Mouse (Mus musculus) gastrocnemius, adult 18-20 months (tissue): ENCODE measurements around the gene 4430402I18Rik. TPM values are rescaled to one million over a fixed set of nuclear protein-coding genes. Genes with fewer than 3 reads are reported as not detected.
"Not testable (repeated sequence)": the region's sequence is repeated elsewhere in the genome, so short reads cannot be mapped to it uniquely, and the experiment has no call there.

Experiments used
- DNase-seq: peaks from one replicate; pipeline ENCODE4 v3.0.0; 2021; ENCODE audit warnings: low spot score
- long read RNA-seq, 2 experiments: library from polyadenylated mRNA; stranded (forward); transcript quantifications; one replicate each; pipeline ENCODE4 v2.0.0; 2021
- total RNA-seq, 2 experiments: library from RNA; stranded (reverse); gene quantifications; 2 replicates each; pipeline ENCODE4 v1.2.3; 2021

Gene 4430402I18Rik
- 1 to 10 TPM; 1.1 to 2.9 TPM for total RNA-seq
- long read RNA-seq, experiment 1, partial matches to known transcripts, result 1 of 2 reads
- long read RNA-seq, experiment 1, other reads (novel, unspliced or antisense), result 1 of 2 reads
- long read RNA-seq, experiment 2, partial matches to known transcripts, result 0 of 5 reads
- long read RNA-seq, experiment 2, other reads (novel, unspliced or antisense), result 4 of 5 reads

- DNase-seq, result no peak
Observed at GRCm38 (mm10) chr19:28967652-28968051, at the start of gene 4430402I18Rik. Gene 4430402I18Rik (minus strand): TSS chr19:28967800.

DNA sequence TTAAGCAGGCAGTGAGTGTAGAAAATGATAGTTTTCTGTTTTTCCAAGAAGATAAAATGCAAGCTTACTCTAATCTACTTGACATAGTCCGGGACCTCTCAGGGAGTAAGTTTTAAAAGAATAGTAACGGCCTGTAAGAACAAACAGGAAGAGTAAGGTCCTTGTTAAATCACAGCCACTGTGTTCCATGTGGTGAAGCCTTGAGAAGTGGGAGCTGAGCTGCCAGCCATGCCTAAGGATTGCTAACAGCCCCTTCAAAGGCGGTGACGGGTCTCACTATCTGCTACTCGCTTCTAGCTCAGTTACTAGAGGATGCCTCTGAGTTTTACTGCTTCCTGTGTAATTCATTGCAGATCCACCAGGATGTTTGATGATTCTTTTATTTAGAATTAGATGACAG, 49.2 kb upstream of the 4430402I18Rik start:
- no peak for DNase-seq

GRCm38 (mm10) chr19:29016204-29016765, 48.7 kb upstream of the 4430402I18Rik start:
- DNase-seq, result no peak

DNA sequence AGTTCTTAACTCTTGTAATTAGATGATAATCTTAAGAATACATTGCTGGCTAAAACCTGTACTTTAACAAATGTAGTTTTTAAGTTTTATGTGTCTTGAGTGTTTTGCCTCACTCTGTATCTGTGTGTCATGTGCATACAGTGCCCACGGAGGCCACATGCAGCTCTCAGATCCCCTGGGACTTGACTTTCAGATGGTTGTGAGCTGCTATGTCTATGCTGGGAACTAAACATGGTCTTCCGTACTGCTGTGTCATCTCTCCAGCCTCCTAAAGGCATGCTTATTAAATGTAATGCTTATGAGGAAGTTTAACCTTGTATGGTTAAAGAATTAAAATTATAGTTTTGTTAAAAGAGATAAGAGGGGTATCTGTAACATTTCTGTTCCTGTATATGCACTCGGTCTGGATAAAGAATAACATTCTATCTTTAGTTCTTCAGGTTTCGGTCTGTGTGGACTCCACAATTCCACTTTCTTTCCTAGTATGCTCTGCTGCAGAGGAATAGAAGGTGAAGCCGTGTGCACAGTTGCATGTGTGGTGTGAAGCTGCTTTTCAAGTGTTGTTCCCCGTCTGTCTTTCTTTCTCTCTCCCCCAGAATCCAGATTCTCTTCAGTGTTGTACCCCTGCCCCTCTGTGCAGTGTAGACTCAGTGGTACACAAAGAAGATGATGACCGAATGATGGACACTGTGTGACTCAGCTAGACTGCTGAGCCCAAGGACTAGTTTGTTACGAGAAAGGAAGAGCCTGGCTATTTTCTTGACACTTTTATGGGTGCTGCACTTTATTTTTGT, 48.0 kb upstream of the 4430402I18Rik start:
- DNase-seq, result no peak

DNA sequence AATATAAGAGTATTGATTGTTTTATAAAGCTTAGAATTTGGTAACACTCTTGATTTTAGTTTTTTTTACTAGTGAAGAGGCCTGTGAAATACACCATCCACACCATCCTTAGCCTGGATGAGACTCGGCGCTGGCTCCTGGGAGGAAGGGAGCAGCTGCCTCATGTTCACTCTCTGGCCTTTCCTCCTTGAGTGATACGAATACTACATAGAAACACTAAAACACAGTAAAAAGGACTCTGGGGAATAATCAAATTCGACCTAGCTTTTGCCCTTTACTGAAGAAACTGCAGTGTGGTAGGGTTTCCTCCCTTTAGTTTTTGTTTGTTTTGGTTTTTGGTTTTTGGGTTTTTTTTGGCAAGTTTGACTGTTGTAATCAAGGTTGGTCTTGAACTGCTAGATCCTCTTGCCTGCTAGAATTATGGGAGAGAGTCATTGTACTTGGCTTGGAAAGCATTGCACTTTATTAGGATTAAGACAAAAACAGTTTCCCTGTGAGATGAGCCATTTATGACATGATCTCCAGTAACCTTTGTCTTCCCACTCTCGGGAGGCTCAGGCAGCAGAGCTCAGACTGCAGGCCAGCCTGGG, 47.0 kb upstream of the 4430402I18Rik start:
- DNase-seq, result no peak

- no peak for DNase-seq
Observed at GRCm38 (mm10) chr19:29011355-29011990, 43.9 kb upstream of the 4430402I18Rik start.

DNA sequence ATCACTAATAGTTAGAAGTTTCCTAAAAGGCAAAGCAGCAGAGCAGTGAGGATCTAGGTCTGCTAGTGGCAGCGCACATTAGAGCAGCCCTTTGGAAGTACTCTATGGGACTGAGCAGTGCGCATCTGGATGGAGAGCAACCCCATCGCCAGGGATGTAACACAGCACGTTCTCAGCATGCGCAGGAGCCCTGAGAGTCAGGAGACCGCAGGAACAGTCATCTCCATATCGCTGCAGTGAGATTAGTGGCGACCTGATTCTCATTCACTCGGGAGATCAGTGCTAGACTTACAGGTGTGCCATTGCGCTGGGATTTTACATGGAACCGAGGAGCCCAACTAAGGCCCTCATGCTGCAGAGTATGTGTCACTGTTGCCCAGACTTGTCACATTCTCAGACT, 41.4 kb upstream of the 4430402I18Rik start:
- DNase-seq, result no peak

- DNase-seq, result no peak
Observed at GRCm38 (mm10) chr19:29008069-29008706, 40.6 kb upstream of the 4430402I18Rik start.

DNA sequence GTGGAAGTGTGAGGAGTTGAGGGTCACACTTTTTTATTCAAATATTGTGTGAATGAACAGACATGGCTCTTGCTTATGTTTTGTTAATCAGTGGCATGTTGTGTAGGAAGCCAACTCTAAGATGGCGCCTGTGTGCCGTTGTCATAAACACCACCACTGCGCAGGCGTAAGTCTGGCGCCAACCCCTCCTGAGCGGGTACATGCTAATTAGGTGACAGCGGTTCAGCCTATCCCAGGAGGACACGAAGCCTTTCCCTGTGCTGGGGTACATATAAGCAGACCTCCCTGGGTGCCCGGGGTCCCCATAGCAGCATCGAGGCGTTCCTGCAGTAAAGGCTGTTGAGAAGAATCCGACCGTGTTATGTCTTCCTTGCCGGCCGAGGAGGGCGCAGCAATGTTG, 32.7 kb upstream of the 4430402I18Rik start:
- DNase-seq, result not testable (repeated sequence)

GRCm38 (mm10) chr19:28997976-28998630, 30.5 kb upstream of the 4430402I18Rik start:
- no peak for DNase-seq

GRCm38 (mm10) chr19:28995366-28995765, 27.8 kb upstream of the 4430402I18Rik start:
- DNase-seq, result no peak

DNA sequence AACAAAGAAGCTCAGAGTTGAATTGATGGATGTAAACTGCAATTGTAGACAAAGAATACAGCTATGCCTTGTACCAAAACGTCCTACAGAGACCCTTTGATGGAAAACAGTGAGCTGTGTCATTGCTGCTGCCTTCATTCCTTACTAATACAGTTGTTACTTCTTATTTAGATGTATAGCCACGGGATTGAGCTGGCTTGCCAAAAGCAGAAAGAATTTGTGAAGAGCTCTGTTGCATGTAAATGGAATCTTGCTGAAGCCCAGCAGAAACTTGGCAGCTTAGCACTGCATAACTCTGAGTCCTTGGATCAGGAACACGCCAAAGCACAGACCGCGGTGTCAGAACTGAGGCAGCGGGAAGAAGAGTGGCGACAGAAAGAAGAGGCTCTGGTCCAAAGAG, 27.3 kb upstream of the 4430402I18Rik start:
- DNase-seq, result peak; percentile 27

- no peak for DNase-seq
Observed at GRCm38 (mm10) chr19:28991391-28991790, 23.8 kb upstream of the 4430402I18Rik start.

DNA sequence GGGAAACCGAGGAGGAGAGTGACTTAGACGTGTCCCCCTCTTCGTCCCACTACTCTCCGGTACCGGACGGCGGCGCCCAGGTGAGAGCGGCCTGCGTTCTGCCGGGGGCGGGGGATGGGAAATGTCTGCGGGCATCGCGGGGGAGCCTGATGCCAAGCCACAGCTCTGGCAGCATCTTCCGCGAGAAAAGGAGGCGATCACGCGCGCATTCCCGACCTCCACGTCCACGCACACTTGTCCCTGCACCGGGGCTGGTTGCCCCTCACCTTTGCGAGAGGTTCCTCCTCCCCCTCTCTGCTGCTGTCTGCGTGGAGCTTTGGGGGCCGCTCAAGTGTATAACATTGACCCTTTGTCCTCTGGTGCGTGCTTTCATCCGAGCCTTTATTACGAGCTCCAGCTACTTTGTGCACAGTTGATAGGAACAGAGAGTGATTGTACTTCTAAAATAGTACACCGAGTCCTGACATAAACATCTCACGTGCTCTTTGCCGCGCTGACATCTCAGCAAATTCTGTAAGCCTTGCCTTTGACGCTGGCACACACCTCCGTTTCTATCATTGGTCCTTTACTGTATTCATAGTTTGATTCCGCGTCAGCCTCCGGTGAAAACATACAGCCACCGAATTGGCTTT, 23.1 kb upstream of the 4430402I18Rik start:
- DNase-seq, result no peak

DNA sequence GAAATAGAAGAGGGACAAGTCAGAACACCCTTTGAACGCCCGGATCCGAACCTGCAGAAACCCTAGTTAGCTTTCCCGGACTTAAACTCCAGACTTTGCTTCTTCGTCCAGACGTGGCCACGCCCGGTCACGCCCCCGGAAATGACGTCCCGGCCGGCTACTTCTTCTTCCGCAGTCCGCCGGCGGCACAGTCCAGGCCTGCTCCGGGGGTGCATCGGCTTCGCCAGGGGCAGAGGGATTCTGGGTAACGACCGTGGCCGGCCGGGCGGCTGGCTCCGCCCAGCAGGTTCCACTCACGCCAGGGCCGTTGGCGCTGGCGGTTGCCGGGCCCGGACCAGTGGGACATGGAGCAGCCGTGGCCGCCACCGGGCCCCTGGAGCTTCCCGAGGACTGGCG, 22.6 kb upstream of the 4430402I18Rik start, which contains the start of gene Cdc37l1:
Cdc37l1 (plus strand) TSS at position 159 of the 396 bp plus-strand sequence.
- DNase-seq, result peak; percentile 99

DNA sequence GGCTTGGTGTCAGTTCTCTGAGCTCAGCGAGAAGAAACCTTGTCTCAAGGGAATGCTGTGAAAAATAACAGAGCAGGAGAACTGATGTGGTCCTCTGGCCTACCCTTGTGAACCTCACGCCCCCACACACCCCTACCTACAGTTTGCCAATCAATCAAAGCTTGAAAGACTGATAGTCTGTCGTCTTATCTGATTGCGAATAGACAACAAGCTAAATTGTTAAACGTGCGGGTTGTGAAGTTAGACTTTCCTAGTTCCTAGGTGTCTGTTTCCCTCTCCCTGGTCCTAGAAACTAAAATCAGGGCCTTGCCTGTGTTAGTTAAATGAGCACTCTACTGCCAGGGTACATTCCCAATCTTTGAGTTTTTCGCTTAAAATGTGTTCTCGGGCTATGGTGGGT, 21.9 kb upstream of the 4430402I18Rik start:
- DNase-seq, result no peak

- no peak for DNase-seq
Observed at GRCm38 (mm10) chr19:28982617-28983016, 15.0 kb upstream of the 4430402I18Rik start.

- DNase-seq, result peak; percentile 81
Observed at GRCm38 (mm10) chr19:28974862-28975611, 7.4 kb upstream of the 4430402I18Rik start.

DNA sequence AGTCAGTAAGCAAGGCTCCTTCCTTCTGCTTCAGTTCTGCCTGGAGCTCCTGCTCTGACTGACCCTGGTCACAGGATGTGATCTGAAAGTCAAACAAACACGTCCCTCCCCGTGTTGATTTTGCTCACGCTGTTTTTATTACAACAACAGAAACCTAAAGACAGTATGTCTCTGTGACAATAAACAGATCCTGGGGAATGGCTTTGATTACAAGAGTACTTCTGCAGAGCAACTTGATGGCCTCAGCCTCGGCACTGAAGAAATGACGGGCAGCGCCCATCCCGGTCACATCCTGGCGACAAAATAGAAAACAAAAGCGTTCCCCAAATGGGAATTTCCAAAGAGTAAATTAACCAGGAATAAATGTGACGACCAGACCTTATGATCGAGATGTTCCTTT, 2.7 kb upstream of the 4430402I18Rik start:
- DNase-seq, result no peak
